Mouse (Mus musculus) fat pad, adult 2 months (tissue): ENCODE measurements around the gene Olfr823.
"Not testable (repeated sequence)": the region's sequence is repeated elsewhere in the genome, so short reads cannot be mapped to it uniquely, and the experiment has no call there.

Experiments used
- DNase-seq: peaks from one replicate; pipeline ENCODE4 v3.0.0-alpha.2; 2011; ENCODE audit warnings: low read depth, low spot score; ENCODE audit errors: extremely low read depth

Gene Olfr823

DNA sequence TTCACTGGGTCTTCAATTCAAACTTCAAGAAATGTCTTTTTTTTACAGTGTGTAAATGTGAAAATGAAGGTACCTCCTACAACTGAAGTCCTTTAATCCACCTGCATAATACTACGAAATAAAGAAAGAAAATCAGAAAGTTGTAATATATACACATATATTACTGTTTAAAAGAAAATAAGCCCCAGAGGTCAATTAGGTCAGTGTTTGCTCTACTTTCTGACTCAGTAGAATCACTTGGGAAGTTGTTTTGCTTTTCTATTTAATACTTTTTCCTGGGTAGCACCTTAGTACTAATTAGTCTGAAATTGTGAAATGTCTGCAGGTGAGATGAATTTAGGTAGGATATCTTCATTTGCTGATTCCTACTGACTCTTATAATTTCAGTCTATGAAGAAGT lies at the start of gene Olfr823:
TSS of gene Olfr823 (minus strand) at position 101 of the 400 bp plus-strand sequence.
- not testable (repeated sequence) for DNase-seq

DNA sequence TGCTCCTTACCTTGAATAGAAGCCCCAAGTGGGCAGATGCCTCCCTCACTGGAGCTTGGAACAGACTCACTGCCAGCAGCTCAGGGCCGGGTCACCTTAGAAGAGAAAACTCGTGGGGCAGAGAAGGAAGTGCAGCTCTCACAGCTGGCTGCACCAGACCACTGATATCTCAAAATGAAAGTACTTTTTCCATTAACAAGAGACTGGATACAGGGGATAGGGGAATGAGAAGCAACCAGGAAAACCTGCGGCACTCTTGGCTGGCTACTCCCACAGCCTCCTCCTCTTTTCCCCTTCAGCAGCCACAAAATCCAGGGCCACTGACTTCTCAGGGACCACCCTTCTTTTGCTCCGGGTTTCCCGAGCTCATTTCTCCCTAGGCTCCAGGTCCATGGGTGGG lies 28.9 kb upstream of the Olfr823 start:
- no peak for DNase-seq

DNA sequence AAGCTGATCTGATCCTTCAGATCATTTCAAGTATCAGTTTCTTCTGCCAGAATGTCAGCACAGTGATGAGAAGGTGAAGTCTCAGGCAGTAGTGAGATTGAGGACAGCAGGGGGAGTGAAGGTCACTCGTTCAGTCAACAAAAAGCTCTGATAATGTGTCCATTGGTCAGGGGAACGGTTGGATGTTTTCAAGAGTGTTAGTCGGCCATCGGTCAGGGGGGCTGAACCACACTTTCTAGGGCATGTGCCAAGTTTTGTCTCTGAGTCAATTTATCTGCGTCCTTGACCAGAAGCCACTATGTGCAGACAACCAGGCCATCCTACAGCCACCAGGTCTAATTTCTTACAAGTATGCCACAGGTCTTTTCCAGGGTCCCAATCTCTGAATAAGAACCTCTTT lies 27.3 kb upstream of the Olfr823 start:
- DNase-seq = not testable (repeated sequence)

DNA sequence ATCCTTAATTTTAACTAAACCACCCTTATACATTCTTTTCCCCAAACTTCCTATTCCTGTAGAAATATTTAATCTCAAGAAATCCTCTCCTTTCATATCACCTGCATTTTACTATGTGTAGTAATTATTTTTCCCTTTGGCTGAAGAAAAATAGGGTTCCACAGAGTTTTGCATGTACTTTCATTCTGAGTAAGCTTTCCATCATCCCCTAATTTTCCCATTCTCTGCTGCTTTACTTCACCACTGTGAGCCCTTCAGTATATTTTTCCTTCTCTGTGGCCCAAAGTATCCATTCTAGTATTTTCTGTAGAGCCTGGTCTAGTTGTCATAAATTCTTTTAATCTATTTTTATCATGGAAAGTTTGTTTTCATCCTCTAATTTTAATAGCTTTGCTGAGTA lies 19.6 kb upstream of the Olfr823 start:
- no peak for DNase-seq

DNA sequence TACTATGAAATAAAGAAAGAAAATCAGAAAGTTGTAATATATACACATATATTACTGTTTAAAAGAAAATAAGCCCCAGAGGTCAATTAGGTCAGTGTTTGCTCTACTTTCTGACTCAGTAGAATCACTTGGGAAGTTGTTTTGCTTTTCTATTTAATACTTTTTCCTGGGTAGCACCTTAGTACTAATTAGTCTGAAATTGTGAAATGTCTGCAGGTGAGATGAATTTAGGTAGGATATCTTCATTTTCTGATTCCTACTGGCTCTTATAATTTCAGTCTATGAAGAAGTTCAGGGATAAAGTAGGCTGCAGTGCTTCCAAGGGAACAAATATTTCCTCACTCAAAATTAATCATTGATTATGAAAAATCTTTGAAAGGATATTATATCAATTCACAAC lies 14.7 kb upstream of the Olfr823 start, which contains the start of gene Olfr824:
TSS of gene Olfr824 (minus strand) at position 101 of the 400 bp plus-strand sequence.
- DNase-seq = not testable (repeated sequence)

DNA sequence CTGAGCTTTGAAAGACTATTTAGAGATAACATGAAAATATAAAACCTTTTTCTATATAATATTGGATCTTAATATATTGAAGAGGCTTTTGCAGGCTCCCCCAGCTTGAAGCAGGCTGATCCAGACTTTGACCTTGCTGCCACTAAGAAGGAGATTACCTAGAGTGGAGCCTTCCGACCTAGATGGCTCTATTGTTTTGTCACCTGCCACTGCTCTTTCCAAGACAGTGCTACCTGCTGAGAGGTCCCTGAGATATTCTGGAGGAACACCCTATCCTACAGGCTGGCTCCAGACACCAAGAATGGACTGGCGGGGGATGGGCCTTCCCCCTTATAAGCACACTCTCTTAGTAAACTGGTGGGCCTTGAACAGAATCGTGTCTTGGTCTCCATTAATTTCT lies 862 bp upstream of the Olfr823 start:
- DNase-seq = not testable (repeated sequence)

DNA sequence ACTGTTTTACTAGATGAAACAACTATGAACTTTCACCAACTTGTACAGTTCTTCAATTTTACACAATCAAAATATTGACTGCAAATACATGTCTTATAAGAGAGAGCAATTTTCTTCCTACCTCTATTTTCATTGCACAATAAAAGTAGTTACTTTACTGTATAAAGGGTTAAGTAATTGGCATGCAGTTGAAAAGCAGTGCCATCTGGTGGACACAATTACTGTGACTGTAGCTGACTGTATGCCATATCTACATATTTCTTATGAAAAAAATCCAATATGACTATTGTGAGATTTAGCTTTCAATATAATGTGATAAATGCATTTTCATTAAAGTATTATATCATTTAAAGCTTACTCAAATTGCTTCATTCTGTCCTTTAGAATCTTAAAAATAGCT lies 19.1 kb downstream of the Olfr823 start:
- DNase-seq = no peak

DNA sequence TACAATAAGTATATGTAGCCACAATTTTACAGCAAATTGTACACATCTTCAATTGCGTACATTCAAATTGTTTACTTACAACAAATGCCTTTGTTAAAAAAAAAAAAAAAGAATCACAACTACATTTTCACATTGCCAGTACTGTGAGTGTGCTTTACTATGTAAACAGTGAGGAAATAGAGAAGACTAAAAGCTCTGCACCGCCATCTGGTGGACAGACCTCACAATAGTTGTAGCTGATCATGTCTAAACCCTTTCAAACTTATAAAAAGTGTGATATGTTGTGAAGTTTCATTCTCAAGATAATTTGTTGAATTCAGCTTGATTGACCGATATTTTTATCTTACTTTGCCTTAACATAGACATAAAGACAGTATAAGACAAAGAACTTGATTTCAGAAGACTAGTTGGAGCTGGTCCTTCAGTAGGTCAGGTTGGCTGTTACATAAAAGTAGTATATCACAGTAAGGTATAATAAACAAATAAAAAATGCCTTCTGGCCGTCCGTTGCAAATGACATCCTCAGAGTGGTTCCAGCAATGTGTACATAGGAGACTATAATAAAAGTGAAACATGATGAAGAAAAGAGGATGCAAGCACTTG lies 22.2 kb downstream of the Olfr823 start:
- DNase-seq = no peak

DNA sequence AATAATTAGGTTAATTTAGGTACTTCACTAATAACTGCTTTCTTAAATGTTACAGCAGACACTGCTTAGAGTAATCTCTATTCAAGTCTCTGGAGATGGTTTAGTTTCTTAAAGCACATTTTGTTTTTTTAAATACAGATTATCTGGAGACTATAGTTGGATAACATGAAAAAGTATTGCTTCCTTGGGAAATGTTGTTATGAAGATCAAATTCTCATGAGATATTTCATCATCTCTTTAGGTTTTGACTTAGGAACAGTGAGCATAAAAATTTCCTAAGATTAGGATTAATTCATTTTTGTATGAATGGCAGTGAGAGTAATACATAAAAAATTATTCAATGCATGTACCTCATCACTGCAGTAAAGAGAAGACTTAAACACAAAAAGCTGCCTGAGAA lies 44.3 kb downstream of the Olfr823 start, which contains the start of gene Olfr822:
TSS of gene Olfr822 (plus strand) at position 301 of the 400 bp plus-strand sequence.
- DNase-seq = no peak
